Mouse (Mus musculus) telencephalon, adult 2 months (tissue): ENCODE data around the gene Ahsa2.
"Not testable (repeated sequence)": the region's sequence is repeated elsewhere in the genome, so short reads cannot be mapped to it uniquely, and the experiment has no call there.

Experiments used
- DNase-seq: peaks from one replicate; pipeline ENCODE4 v3.0.0-alpha.2; 2011; ENCODE audit warnings: low read depth, low spot score

Gene Ahsa2

DNA sequence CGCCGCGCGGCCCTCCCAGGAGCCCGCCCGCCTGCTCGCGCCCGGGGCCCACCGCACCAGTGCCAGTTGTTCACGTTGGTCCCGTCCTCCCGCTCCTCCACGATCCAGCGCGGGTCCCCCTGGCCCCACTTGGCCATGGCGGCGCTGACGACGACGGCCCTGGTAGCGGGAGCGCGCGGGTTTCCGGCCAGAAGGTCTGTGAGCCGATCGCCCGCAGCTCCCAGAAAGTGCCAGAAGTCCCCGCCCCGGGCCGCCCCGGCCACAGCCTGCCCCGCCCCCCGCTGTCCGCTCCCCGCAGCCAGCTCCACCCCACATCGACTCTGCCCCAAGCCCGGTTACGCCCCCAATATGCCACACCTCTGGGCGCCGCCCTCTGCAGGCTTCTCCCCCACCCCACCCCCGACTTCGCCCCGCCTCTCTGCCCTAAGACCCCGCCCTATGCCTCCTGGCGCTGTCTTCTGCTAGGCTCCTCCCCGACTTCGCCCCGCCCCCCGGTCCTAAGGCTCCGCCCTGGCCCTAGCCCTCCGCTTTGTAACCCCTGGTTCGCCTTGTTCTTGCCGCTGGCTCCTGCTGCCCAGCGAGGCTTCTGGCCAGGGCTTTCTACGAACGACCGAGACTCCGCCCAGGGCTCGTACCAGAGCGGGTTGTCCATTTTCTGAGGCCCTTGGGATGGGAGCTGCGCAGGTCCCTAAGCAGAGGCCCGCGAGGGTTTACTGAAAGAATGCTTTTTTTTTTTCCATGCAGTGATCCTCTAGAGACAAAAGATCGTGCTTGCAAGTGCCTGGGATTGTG lies at the start of gene Ahsa2:
TSS of gene Ahsa2 (minus strand) at position 313 of the 792 bp plus-strand sequence.
- DNase-seq: peak; percentile 89

DNA sequence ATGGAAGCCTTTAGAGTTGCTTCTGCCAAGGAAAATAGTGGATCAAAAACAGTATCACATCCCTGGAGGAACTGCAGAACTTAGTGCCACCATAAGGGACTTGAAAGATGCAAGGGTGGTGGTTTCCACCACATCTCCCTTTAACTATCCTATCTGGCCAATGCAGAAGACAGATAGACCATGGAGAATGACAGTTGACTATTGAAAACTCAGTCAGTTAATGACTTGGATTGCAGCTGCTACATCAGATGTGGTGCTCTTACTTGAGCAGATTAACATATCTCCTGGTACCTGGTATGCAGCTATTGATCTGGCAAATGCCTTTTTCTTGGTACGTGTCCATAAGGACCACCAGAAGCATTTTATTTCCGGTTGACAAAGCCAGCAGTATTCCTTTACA lies 39.6 kb upstream of the Ahsa2 start:
- no peak for DNase-seq

GRCm38 (mm10) chr11:23520473-23521205 lies 22.8 kb upstream of the Ahsa2 start, which contains the start of gene 1700093K21Rik:
Gene 1700093K21Rik (minus strand): TSS chr11:23521155.
- DNase-seq: no peak

DNA sequence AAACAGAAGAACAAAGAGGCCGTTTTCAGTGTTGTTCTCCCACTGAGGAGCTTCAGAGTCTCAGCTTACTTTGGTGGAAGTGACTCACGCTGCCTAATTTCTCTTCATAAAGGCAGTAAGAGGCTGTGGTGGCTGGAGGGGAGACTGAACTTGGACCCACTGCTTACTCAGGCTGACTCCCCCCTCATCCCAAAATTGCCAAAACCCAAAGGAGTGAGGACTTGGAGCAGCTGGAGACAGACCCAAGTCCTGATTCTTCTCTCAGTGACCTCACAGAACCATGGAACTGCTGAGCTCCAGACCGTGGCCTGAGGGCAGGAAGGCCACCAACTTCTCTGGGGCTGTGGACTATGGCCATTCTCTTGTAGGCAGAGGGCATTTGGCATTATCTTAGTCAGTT lies 21.2 kb upstream of the Ahsa2 start:
- DNase-seq: no peak

GRCm38 (mm10) chr11:23515315-23515714 lies 17.5 kb upstream of the Ahsa2 start:
- DNase-seq: no peak

GRCm38 (mm10) chr11:23514785-23515184 lies 17.0 kb upstream of the Ahsa2 start:
- DNase-seq: not testable (repeated sequence)

DNA sequence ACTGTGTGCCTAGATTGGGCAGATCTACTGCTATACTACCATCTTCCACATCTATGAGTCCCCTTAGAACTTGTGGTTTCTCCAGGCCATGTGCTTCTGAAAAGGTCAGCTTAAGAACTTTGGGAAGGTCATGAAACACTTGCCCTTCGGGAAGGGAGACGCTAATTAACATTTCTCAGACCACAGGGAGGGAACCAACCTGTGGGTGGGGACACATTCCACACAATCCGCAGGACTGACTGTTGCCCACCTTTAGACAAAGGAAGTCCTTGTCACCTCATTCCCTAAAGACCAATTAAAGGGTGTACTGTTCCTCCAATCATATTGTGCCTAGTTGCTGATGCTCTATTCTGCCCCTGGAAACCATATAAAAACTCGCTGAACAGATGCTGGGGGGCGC lies 7.0 kb upstream of the Ahsa2 start:
- not testable (repeated sequence) for DNase-seq

DNA sequence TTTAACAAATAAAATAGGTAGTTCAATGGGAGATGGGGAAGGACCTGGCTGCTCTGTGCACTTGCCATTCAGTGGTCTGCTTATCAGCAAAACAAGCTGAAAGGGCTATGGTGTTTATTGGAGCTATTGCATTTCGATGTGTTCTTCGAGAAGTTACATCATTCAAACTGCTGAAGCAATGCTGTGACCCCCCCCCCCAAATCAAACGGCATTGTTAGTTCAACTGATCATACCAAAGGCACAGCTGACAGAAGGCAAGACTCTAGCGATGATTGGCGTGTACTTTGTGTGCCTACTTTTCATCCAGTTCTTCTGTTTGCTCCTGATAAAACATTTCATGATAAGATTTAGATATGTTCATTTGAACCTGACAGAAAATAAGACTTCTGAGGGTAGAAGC lies 779 bp upstream of the Ahsa2 start:
- DNase-seq: no peak

DNA sequence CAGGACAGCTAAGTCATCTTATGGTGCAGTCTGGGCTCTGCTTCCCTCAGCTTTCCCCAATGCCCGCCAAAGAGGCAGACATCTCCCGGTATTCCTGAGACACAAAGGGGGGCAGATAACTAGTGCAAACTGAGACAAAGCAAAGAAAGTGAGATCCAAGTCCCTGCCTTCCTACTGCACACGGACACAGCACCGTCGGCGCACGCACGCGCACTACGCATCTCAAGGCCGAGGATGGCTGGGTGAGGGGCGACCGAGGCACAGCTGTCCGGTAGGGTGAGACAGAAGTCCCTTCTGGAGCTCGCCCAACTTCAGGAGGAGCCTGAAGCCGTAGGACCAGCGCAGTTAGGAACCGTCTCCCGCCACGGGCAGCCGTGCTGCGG lies 504 bp downstream of the Ahsa2 start:
- peak; percentile 44 for DNase-seq

GRCm38 (mm10) chr11:23496661-23497060 lies 1.2 kb downstream of the Ahsa2 start:
- no peak for DNase-seq

DNA sequence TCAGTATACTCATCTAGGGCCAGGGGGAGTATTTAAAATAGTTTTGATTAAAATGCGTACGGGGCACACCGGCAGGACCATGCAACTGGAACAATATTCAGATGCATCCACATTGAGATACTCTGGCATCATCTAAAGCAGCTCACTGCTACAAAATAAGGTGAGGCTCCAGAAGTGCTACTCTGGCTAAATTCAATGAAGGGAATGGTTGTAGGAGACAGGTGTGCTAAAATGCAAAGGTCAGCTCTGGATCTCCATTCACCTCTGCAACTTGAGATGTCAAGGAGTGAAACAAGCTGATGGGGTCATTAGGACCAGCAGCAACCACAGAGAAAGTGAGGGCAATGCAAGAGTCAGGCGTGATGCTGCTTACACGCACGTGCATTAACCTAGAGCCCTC lies 2.6 kb downstream of the Ahsa2 start:
- no peak for DNase-seq

GRCm38 (mm10) chr11:23492048-23492790 lies 5.6 kb downstream of the Ahsa2 start:
- no peak for DNase-seq

- DNase-seq: no peak
These were observed 7.9 kb downstream of the Ahsa2 start for GRCm38 (mm10) chr11:23489955-23490354.

DNA sequence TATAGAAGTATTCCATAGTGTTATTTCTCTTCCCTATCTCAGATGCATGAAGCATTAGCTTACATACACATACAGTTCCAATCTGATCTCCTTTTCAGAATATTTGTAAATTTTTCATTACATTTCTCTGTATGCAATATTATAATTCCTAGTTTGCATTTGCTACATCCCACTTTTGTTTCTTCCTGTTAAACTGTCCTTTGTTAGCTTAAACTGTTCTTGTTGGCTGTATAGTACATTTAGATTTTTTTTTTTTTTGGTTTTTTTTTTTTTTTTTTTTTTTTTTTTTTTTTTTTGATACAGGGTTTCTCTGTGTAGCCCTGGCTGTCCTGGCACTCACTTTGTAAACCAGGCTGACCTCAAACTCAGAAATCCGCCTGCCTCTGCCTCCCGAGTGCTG lies 32.0 kb downstream of the Ahsa2 start:
- not testable (repeated sequence) for DNase-seq
